ENCODE assay signal across 9 mouse cellular contexts in genomic region chr11:88594804-88595611, GRCm38 (mm10).
DNase-seq lines count a peak whose midpoint lies in the region; ATAC-seq and TF ChIP-seq lines count a peak whose summit lies in the region.
"Had no signal": no experiment of that assay in that cellular context is flagged by ENCODE, and none has a peak within 500 bp of the region (broad histone marks: within the 10 kb centered on the region; RNA-seq: fewer than 3 reads in every experiment).

No protein-coding gene starts in this region.

- peaks cover 8% of the 10 kb centered on the region; the same call in 1 of the 2 replicates for H3K36me3 ChIP-seq in heart, embryonic 12.5 days
- 0 out of 2 replicates have a peak, but pooled peaks cover 4% of the 10 kb centered on the region for H3K36me3 ChIP-seq in neural tube, embryonic 11.5 days (ENCODE audit: control insufficient read depth, insufficient read depth, low read length)
- peaks cover 2% of the 10 kb centered on the region; the same call in 1 of the 2 replicates for H3K36me3 ChIP-seq in hindbrain, embryonic 12.5 days

- H3K27ac ChIP-seq in heart, embryonic 12.5 days (ENCODE audit: poor library complexity, severe bottlenecking) = peak overlapping the region; percentile 83
- H3K27ac ChIP-seq in neural tube, embryonic 11.5 days (ENCODE audit: low read depth, low read length) = peak overlapping the region; percentile 61
- peak overlapping the region; percentile 73 for H3K27ac ChIP-seq in hindbrain, embryonic 12.5 days
- peak overlapping the region; percentile 60 for H3K27ac ChIP-seq in olfactory bulb, adult 2 months (ENCODE audit: insufficient read depth, low read depth, low read length)

- no peak for TF ChIP-seq POLR2A in olfactory bulb, adult 2 months (IDR thresholded peaks at IDR 0.05; ENCODE audit: insufficient read depth, low read depth, low read length)

- 0 out of 2 replicates have a peak, but pooled peaks have one; percentile 24 for ATAC-seq in heart, embryonic 12.5 days (ENCODE audit: insufficient number of reproducible peaks, low FRiP score)
- no peak; the same call in 1 of the 2 replicates for ATAC-seq in neural tube, embryonic 11.5 days (ENCODE audit: insufficient read depth, low FRiP score, low TSS enrichment)
- ATAC-seq in hindbrain, embryonic 12.5 days (ENCODE audit: low FRiP score) = no peak

- no peak overlapping the region for H3K4me2 ChIP-seq in heart, embryonic 12.5 days
- H3K4me2 ChIP-seq in neural tube, embryonic 11.5 days (ENCODE audit: low read depth) = no peak overlapping the region
- no peak overlapping the region for H3K4me2 ChIP-seq in hindbrain, embryonic 12.5 days (replicated peaks)

- 0 out of 2 replicates have a peak overlapping the region, but pooled peaks have one; percentile 20 for H3K9ac ChIP-seq in heart, embryonic 12.5 days
- H3K9ac ChIP-seq in neural tube, embryonic 11.5 days (ENCODE audit: low read length) = no peak overlapping the region
- no peak overlapping the region for H3K9ac ChIP-seq in hindbrain, embryonic 12.5 days

- no peak overlapping the region for H3K4me3 ChIP-seq in heart, embryonic 12.5 days
- no peak overlapping the region for H3K4me3 ChIP-seq in neural tube, embryonic 11.5 days (ENCODE audit: low read depth, low read length)
- H3K4me3 ChIP-seq in hindbrain, embryonic 12.5 days = no peak overlapping the region
- no peak overlapping the region for H3K4me3 ChIP-seq in olfactory bulb, adult 2 months (ENCODE audit: insufficient read depth, low read depth, low read length)
- H3K4me3 ChIP-seq: megakaryocyte, embryonic 14.5 days had no signal

- no peak for DNase-seq in heart, adult 9 months (ENCODE audit: low spot score in 2 of 2)
- no peak for DNase-seq in neural tube, embryonic 11.5 days (ENCODE audit: low spot score)
- DNase-seq in neural tube, embryonic 10.5 days (ENCODE audit: extremely low spot score, low spot score) = no peak
- DNase-seq in cerebellum, adult 9-10 months = no peak
- DNase-seq in right cerebral cortex, adult 18-20 months = no peak

- no peaks in the 10 kb centered on the region for H3K27me3 ChIP-seq in heart, embryonic 12.5 days (replicated peaks)
- no peaks in the 10 kb centered on the region for H3K27me3 ChIP-seq in neural tube, embryonic 11.5 days (ENCODE audit: control insufficient read depth, insufficient read depth, low read length)
- no peaks in the 10 kb centered on the region for H3K27me3 ChIP-seq in hindbrain, embryonic 12.5 days
- H3K27me3 ChIP-seq: megakaryocyte, embryonic 14.5 days had no signal

- H3K4me1 ChIP-seq in heart, embryonic 12.5 days (replicated peaks) = peaks cover 72% of the 10 kb centered on the region
- H3K4me1 ChIP-seq in neural tube, embryonic 11.5 days (ENCODE audit: control insufficient read depth, insufficient read depth, low read length) = peaks cover 36% of the 10 kb centered on the region
- H3K4me1 ChIP-seq in hindbrain, embryonic 12.5 days = peaks cover 79% of the 10 kb centered on the region
- peaks cover 22% of the 10 kb centered on the region for H3K4me1 ChIP-seq in olfactory bulb, adult 2 months (ENCODE audit: control insufficient read depth, insufficient read depth, low read length)

- WGBS in heart, embryonic 12.5 days = 54% methylated on average over 13 of the region's 13 CpGs
- 52% methylated on average over 13 of the region's 13 CpGs for WGBS in neural tube, embryonic 11.5 days
- WGBS in hindbrain, embryonic 12.5 days = 60% methylated on average over 13 of the region's 13 CpGs
- 63% methylated on average over 13 of the region's 13 CpGs for WGBS in olfactory bulb, adult 2 months

- no peak for TF ChIP-seq CTCF in olfactory bulb, adult 2 months (IDR thresholded peaks at IDR 0.05; ENCODE audit: insufficient read depth, low read depth, low read length)

- H3K9me3 ChIP-seq in heart, embryonic 12.5 days (replicated peaks) = no peaks in the 10 kb centered on the region
- H3K9me3 ChIP-seq in neural tube, embryonic 11.5 days (ENCODE audit: control insufficient read depth, low read length) = no peaks in the 10 kb centered on the region
- no peaks in the 10 kb centered on the region for H3K9me3 ChIP-seq in hindbrain, embryonic 12.5 days (replicated peaks)
- H3K9me3 ChIP-seq: megakaryocyte, embryonic 14.5 days had no signal
